Mouse (Mus musculus) heart, embryonic 13.5 days (tissue): ENCODE measurements at regions not wholly inside any gene's neighbourhood (a gene's known extent, or its start where the extent isn't known, plus 50 kb on each side); places are given as distances from the start of the nearest gene placed in this dataset.

Experiments
- ATAC-seq: fragments of 200-750 bp; cut with Nextera tagmentation; 2 replicates; pipeline ENCODE4 v1.8.0; 2017; ENCODE audit warnings: moderate TSS enrichment; ENCODE audit not compliant: insufficient number of reproducible peaks, low FRiP score, low TSS enrichment; ENCODE audit errors: extremely low read depth
- H3K27ac ChIP-seq: fragments of 300-500 bp; sonication (generic); replicated peaks from 2 replicates; pipeline ENCODE4 v1.5.1; 2015; ENCODE audit warnings: moderate library complexity, mild to moderate bottlenecking, inconsistent platforms
- H3K27me3 ChIP-seq: fragments of 300-500 bp; sonication (generic); replicated peaks from 2 replicates; pipeline ENCODE4 v1.6.1; 2015; ENCODE audit warnings: mild to moderate bottlenecking, inconsistent platforms
- H3K36me3 ChIP-seq: fragments of 300-500 bp; sonication (generic); 2 replicates; pipeline ENCODE4 v1.6.1; 2015; ENCODE audit warnings: mild to moderate bottlenecking, inconsistent platforms
- H3K4me1 ChIP-seq: fragments of 300-500 bp; sonication (generic); 2 replicates; pipeline ENCODE4 v1.6.1; 2015; ENCODE audit warnings: inconsistent platforms
- H3K4me2 ChIP-seq: fragments of 300-500 bp; sonication (generic); 2 replicates; pipeline ENCODE4 v1.6.1; 2015; ENCODE audit warnings: inconsistent platforms, mild to moderate bottlenecking, moderate library complexity
- H3K4me3 ChIP-seq: fragments of 300-500 bp; sonication (generic); 2 replicates; pipeline ENCODE4 v1.5.1; 2015; ENCODE audit warnings: moderate library complexity, mild to moderate bottlenecking, inconsistent platforms
- H3K9ac ChIP-seq: fragments of 300-500 bp; sonication (generic); 2 replicates; pipeline ENCODE4 v1.6.1; 2015; ENCODE audit warnings: inconsistent platforms, mild to moderate bottlenecking, moderate library complexity
- H3K9me3 ChIP-seq: fragments of 300-500 bp; sonication (generic); 2 replicates; pipeline ENCODE4 v1.6.1; 2016; ENCODE audit warnings: inconsistent platforms
- WGBS: fragments of 180-500 bp; shearing (Covaris S2); methylation state at CpG from one replicate; pipeline ENCODE4 v1.1.7; 2015; ENCODE audit warnings: mixed read lengths; 5-methylcytosine and 5-hydroxymethylcytosine counted together

- Histone ChIP-seq H3K9me3 (no peaks in the 10 kb centered on the region), H3K27me3 (peaks cover 67% of the 10 kb centered on the region), H3K4me2 (no peak overlapping the region), H3K36me3 (no peaks in the 10 kb centered on the region), H3K4me1 (peaks cover 18% of the 10 kb centered on the region), H3K27ac (no peak overlapping the region), H3K4me3 (no peak overlapping the region), H3K9ac (no peak overlapping the region)
- ATAC-seq: no peak
- WGBS: 58% methylated on average over 10 of the region's 10 CpGs
Observed at GRCm38 (mm10) chr9:69673463-69674105, 87.2 kb downstream of the Foxb1 start.

- WGBS: 70% methylated on average over 13 of the region's 13 CpGs
- peaks cover 74% of the 10 kb centered on the region for H3K27me3 ChIP-seq
- no peak for ATAC-seq
- peaks cover 18% of the 10 kb centered on the region for H3K4me1 ChIP-seq
- no peaks in the 10 kb centered on the region for H3K36me3 ChIP-seq
- H3K4me2 ChIP-seq: no peak overlapping the region
- H3K9me3 ChIP-seq: no peaks in the 10 kb centered on the region
- no peak overlapping the region for H3K9ac ChIP-seq
- H3K4me3 ChIP-seq: no peak overlapping the region
- H3K27ac ChIP-seq: no peak overlapping the region
Observed at GRCm38 (mm10) chr9:69672657-69673462, 87.9 kb downstream of the Foxb1 start.

- under 1% methylated on average over 18 of the region's 18 CpGs for WGBS
- Histone ChIP-seq H3K9me3 (no peaks in the 10 kb centered on the region), H3K27ac (no peak overlapping the region), H3K36me3 (no peaks in the 10 kb centered on the region), H3K27me3 (peaks cover 84% of the 10 kb centered on the region), H3K4me1 (peaks cover 20% of the 10 kb centered on the region), H3K4me2 (peak overlapping the region; percentile 55), H3K9ac (no peak overlapping the region), H3K4me3 (peak overlapping the region; percentile 30)
- no peak for ATAC-seq
Observed at GRCm38 (mm10) chr9:69671199-69671598, 89.5 kb downstream of the Foxb1 start.

GRCm38 (mm10) chr9:69670551-69671044 is 90.1 kb downstream of the Foxb1 start:
- WGBS: under 1% methylated on average over 17 of the region's 17 CpGs

GRCm38 (mm10) chr9:69669611-69670550 is 90.9 kb downstream of the Foxb1 start:
- Histone ChIP-seq H3K9me3 (no peaks in the 10 kb centered on the region), H3K9ac (peak overlapping the region; percentile 10; the same call in 1 of the 2 replicates), H3K27me3 (peaks cover 88% of the 10 kb centered on the region), H3K4me3 (peak overlapping the region; percentile 30), H3K27ac (no peak overlapping the region), H3K4me2 (peak overlapping the region; percentile 51), H3K4me1 (peaks cover 20% of the 10 kb centered on the region), H3K36me3 (no peaks in the 10 kb centered on the region)
- WGBS: 2% methylated on average over 25 of the region's 25 CpGs
- no peak for ATAC-seq

More at GRCm38 (mm10) chr9:69670551-69671044, 90.1 kb downstream of the Foxb1 start:
- H3K4me3 ChIP-seq: peak overlapping the region; percentile 30
- H3K36me3 ChIP-seq: no peaks in the 10 kb centered on the region
- H3K4me2 ChIP-seq: peak overlapping the region; percentile 55
- no peak for ATAC-seq
- no peak overlapping the region for H3K27ac ChIP-seq
- H3K4me1 ChIP-seq: peaks cover 20% of the 10 kb centered on the region
- H3K9me3 ChIP-seq: no peaks in the 10 kb centered on the region
- H3K27me3 ChIP-seq: peaks cover 84% of the 10 kb centered on the region
- H3K9ac ChIP-seq: no peak overlapping the region

- no peaks in the 10 kb centered on the region for H3K9me3 ChIP-seq
- 10% methylated on average over 9 of the region's 9 CpGs for WGBS
- peaks cover 83% of the 10 kb centered on the region for H3K27me3 ChIP-seq
- ATAC-seq: no peak
- no peak overlapping the region for H3K9ac ChIP-seq
- no peak overlapping the region for H3K4me2 ChIP-seq
- H3K36me3 ChIP-seq: no peaks in the 10 kb centered on the region
- H3K4me3 ChIP-seq: no peak overlapping the region
- peaks cover 20% of the 10 kb centered on the region for H3K4me1 ChIP-seq
- no peak overlapping the region for H3K27ac ChIP-seq
Observed at GRCm38 (mm10) chr9:69668475-69669090, 92.2 kb downstream of the Foxb1 start.

GRCm38 (mm10) chr9:69667064-69667533 is 93.6 kb downstream of the Foxb1 start:
- WGBS: 37% methylated on average over 7 of the region's 7 CpGs
- ATAC-seq: no peak
- no peaks in the 10 kb centered on the region for H3K9me3 ChIP-seq
- no peak overlapping the region for H3K27ac ChIP-seq
- no peak overlapping the region for H3K9ac ChIP-seq
- H3K4me2 ChIP-seq: no peak overlapping the region
- H3K27me3 ChIP-seq: peaks cover 81% of the 10 kb centered on the region
- peaks cover 20% of the 10 kb centered on the region for H3K4me1 ChIP-seq
- no peaks in the 10 kb centered on the region for H3K36me3 ChIP-seq
- no peak overlapping the region for H3K4me3 ChIP-seq

GRCm38 (mm10) chr9:69664201-69664600 is 96.5 kb downstream of the Foxb1 start:
- ATAC-seq: no peak
- H3K9me3 ChIP-seq: no peaks in the 10 kb centered on the region
- no peak overlapping the region for H3K9ac ChIP-seq
- H3K27me3 ChIP-seq: peaks cover 55% of the 10 kb centered on the region
- no peaks in the 10 kb centered on the region for H3K36me3 ChIP-seq
- no peak overlapping the region for H3K4me3 ChIP-seq
- WGBS: 74% methylated on average over 3 of the region's 3 CpGs
- no peak overlapping the region for H3K4me2 ChIP-seq
- H3K4me1 ChIP-seq: peaks cover 2% of the 10 kb centered on the region; the same call in 1 of the 2 replicates
- H3K27ac ChIP-seq: no peak overlapping the region

GRCm38 (mm10) chr9:69662394-69662793 is 98.3 kb downstream of the Foxb1 start:
- H3K4me1 ChIP-seq: peaks cover 2% of the 10 kb centered on the region; the same call in 1 of the 2 replicates
- H3K4me3 ChIP-seq: no peak overlapping the region
- 30% methylated on average over 5 of the region's 5 CpGs for WGBS
- no peak overlapping the region for H3K4me2 ChIP-seq
- H3K36me3 ChIP-seq: no peaks in the 10 kb centered on the region
- no peak overlapping the region for H3K27ac ChIP-seq
- no peaks in the 10 kb centered on the region for H3K9me3 ChIP-seq
- ATAC-seq: no peak
- H3K27me3 ChIP-seq: peaks cover 40% of the 10 kb centered on the region
- no peak overlapping the region for H3K9ac ChIP-seq

GRCm38 (mm10) chr9:69658276-69658675 is 102.5 kb downstream of the Foxb1 start:
- H3K4me3 ChIP-seq: no peak overlapping the region
- no peak for ATAC-seq
- peaks cover 17% of the 10 kb centered on the region; the same call in 1 of the 2 replicates for H3K27me3 ChIP-seq
- H3K9me3 ChIP-seq: no peaks in the 10 kb centered on the region
- no peaks in the 10 kb centered on the region for H3K36me3 ChIP-seq
- no peak overlapping the region for H3K9ac ChIP-seq
- H3K4me1 ChIP-seq: no peaks in the 10 kb centered on the region
- H3K4me2 ChIP-seq: no peak overlapping the region
- 80% methylated on average over 4 of the region's 4 CpGs for WGBS
- H3K27ac ChIP-seq: no peak overlapping the region
